Mouse (Mus musculus): ENCODE measurements around the gene Cald1.

- TF ChIP-seq CTCF (IDR thresholded peaks at IDR 0.05; ENCODE audit: borderline replicate concordance, control insufficient read depth, extremely low read depth, insufficient read depth, low read length, poor library complexity) (no peak), POLR2A (IDR thresholded peaks at IDR 0.05; ENCODE audit: control insufficient read depth, extremely low read depth, insufficient read depth, low read length, poor library complexity) (no peak)
Measured at GRCm38 (mm10) chr6:34660724-34661123, 62.4 kb downstream of the Cald1 start.
